In the genomic region with DNA sequence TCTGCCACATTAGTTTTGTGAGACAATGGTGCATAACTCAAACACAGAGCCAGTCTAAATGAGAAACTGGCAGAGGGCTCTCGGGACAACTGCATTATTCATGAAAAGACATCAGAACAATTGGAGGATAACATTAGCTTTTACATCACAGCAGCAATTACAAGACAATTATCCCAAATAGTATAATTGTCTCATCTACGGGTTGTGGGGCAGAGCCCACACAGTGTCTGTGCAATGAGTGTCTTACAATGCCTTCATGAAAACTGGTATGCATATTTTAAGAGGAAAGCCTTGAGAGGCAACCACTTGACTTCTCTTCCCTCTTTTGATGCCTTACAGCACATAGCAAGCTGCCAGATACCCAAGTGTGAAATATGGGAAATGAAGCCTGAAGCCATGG, we compare ENCODE assay signal across 24 mouse cellular contexts. TPM values are rescaled to one million over a fixed set of nuclear protein-coding genes. Genes with fewer than 3 reads are reported as not detected.
DNase-seq lines count a peak whose midpoint lies in the region; ATAC-seq and TF ChIP-seq lines count a peak whose summit lies in the region.
"Had no signal": no experiment of that assay in that cellular context is flagged by ENCODE, and none has a peak within 500 bp of the region (broad histone marks: within the 10 kb centered on the region; RNA-seq: fewer than 3 reads in every experiment).

No protein-coding gene starts in this region.

- H3K36me3 ChIP-seq in intestine, embryonic 14.5 days (ENCODE audit: control insufficient read depth, insufficient read depth, low read length) = no peaks in the 10 kb centered on the region
- H3K36me3 ChIP-seq in intestine, embryonic 16.5 days (ENCODE audit: control insufficient read depth, insufficient read depth, low read length) = no peaks in the 10 kb centered on the region
- H3K36me3 ChIP-seq: embryonic facial prominence, embryonic 12.5 days; heart, embryonic 15.5 days had no signal

- no peak for TF ChIP-seq CTCF in brain, embryonic 14.5 days (IDR thresholded peaks at IDR 0.05; ENCODE audit: borderline replicate concordance, extremely low read depth, insufficient read depth, insufficient read length)

- DNase-seq in heart, adult 11 months = peak; percentile 3
- no peak for DNase-seq in heart, adult 18-20 months
- DNase-seq in intestine, embryonic 14.5 days (ENCODE audit: low spot score) = peak; percentile 20
- DNase-seq in brain, adult 2 months (ENCODE audit: low read depth, low spot score) = peak; percentile 17
- DNase-seq in brain, embryonic 14.5 days (ENCODE audit: low read depth) = peak; percentile 55
- no peak for DNase-seq in spleen, postnatal 4 days (ENCODE audit: low spot score in 2 of 2)
- DNase-seq: adrenal gland, adult 2 months; adrenal gland, postnatal 25 days; cerebellum, adult 11 months; cerebellum, adult 8-10 months; cerebellum, postnatal 25 days; gastrocnemius, postnatal 36 days; heart, adult 2 months; heart, postnatal 14 days; kidney, adult 11 months; kidney, adult 9 months had no signal

- ATAC-seq in intestine, embryonic 14.5 days (replicated peaks; ENCODE audit: low FRiP score, low TSS enrichment, low read depth) = no peak
- no peak for ATAC-seq in intestine, embryonic 16.5 days

- no peak overlapping the region for H3K4me3 ChIP-seq in intestine, embryonic 14.5 days (ENCODE audit: low read depth, low read length)
- no peak overlapping the region for H3K4me3 ChIP-seq in intestine, embryonic 16.5 days (ENCODE audit: low read length)
- H3K4me3 ChIP-seq: embryonic facial prominence, embryonic 12.5 days; heart, adult 2 months; heart, embryonic 15.5 days had no signal

- H3K4me1 ChIP-seq in intestine, embryonic 14.5 days (replicated peaks; ENCODE audit: control insufficient read depth, insufficient read depth, low read length) = no peaks in the 10 kb centered on the region
- no peaks in the 10 kb centered on the region for H3K4me1 ChIP-seq in intestine, embryonic 16.5 days (ENCODE audit: control insufficient read depth, insufficient read depth, low read length)
- H3K4me1 ChIP-seq: embryonic facial prominence, embryonic 12.5 days; heart, embryonic 15.5 days had no signal

- H3K27me3 ChIP-seq in intestine, embryonic 14.5 days (replicated peaks; ENCODE audit: control insufficient read depth, insufficient read depth, low read length) = no peaks in the 10 kb centered on the region
- H3K27me3 ChIP-seq in intestine, embryonic 16.5 days (replicated peaks; ENCODE audit: control insufficient read depth, insufficient read depth, low read length) = no peaks in the 10 kb centered on the region
- H3K27me3 ChIP-seq: embryonic facial prominence, embryonic 12.5 days; heart, embryonic 15.5 days had no signal

- no peak overlapping the region for H3K27ac ChIP-seq in intestine, embryonic 14.5 days (ENCODE audit: low read depth)
- no peak overlapping the region for H3K27ac ChIP-seq in intestine, embryonic 16.5 days (ENCODE audit: low read length)
- H3K27ac ChIP-seq: embryonic facial prominence, embryonic 12.5 days; heart, adult 2 months; heart, embryonic 15.5 days had no signal

- no peak overlapping the region for H3K9ac ChIP-seq in intestine, embryonic 14.5 days (ENCODE audit: low read length)
- no peak overlapping the region for H3K9ac ChIP-seq in intestine, embryonic 16.5 days (ENCODE audit: low read depth, low read length)
- H3K9ac ChIP-seq: embryonic facial prominence, embryonic 12.5 days; heart, embryonic 15.5 days had no signal

- no peak for TF ChIP-seq POLR2A in brain, embryonic 14.5 days (IDR thresholded peaks at IDR 0.05; ENCODE audit: borderline replicate concordance, extremely low read depth, insufficient read depth, insufficient read length, poor library complexity, severe bottlenecking)

- H3K9me3 ChIP-seq in intestine, embryonic 14.5 days (ENCODE audit: control insufficient read depth, low read length) = no peaks in the 10 kb centered on the region
- no peaks in the 10 kb centered on the region for H3K9me3 ChIP-seq in intestine, embryonic 16.5 days (ENCODE audit: control insufficient read depth, low read length)
- H3K9me3 ChIP-seq: embryonic facial prominence, embryonic 12.5 days; heart, embryonic 15.5 days had no signal

- WGBS in intestine, embryonic 14.5 days = 78% methylated on average over 2 of the region's 2 CpGs
- WGBS in intestine, embryonic 16.5 days = 75% methylated on average over 2 of the region's 2 CpGs

- no peak overlapping the region for H3K4me2 ChIP-seq in intestine, embryonic 14.5 days (ENCODE audit: low read length)
- H3K4me2 ChIP-seq in intestine, embryonic 16.5 days (ENCODE audit: low read depth, low read length) = no peak overlapping the region
- H3K4me2 ChIP-seq: embryonic facial prominence, embryonic 12.5 days; heart, embryonic 11.5 days; heart, embryonic 15.5 days had no signal

RNA-seq across cellular contexts. Expression of a gene that starts 23.8 kb away (rescaled TPM):
- not detected for total RNA-seq in heart, adult 18-20 months (2021)
- not detected in 2 replicates for polyA plus RNA-seq in intestine, embryonic 14.5 days (2014; fragmentation: Nextera tagmentation; extraction: Ambion mirVana)
- not detected in 2 replicates for polyA plus RNA-seq in intestine, embryonic 16.5 days (2015; fragmentation: Nextera tagmentation; extraction: Ambion mirVana)
- not detected in 2 replicates for polyA plus RNA-seq in brain, embryonic 14.5 days (2012; rRNA removed)
- total RNA-seq: adrenal gland, adult 2 months; adrenal gland, postnatal 25 days; ES-E14; gastrocnemius, adult 8-10 months; gastrocnemius, postnatal 36 days; heart, adult 2 months; heart, postnatal 14 days; hematopoietic stem cell, adult 5-6 weeks had no signal
- polyA plus RNA-seq: adrenal gland, adult 2 months; cortical plate, adult 2 months; embryonic facial prominence, embryonic 12.5 days; heart, adult 2 months; heart, embryonic 11.5 days; heart, embryonic 15.5 days had no signal

Comparison
In these comparisons a context has a peak if more than half of its experiments do, and no peak if none do; other contexts are left out.
1. DNase-seq: peak in heart, adult 11 months (single experiment), intestine, embryonic 14.5 days (single experiment), brain, adult 2 months (single experiment) and brain, embryonic 14.5 days (single experiment); none in heart, adult 18-20 months (0 of 2) and spleen, postnatal 4 days (0 of 2).